8 mouse cellular contexts compared by ENCODE assay signal in genomic region chr13:41113940-41114339, GRCm38 (mm10). TPM values are rescaled to one million over a fixed set of nuclear protein-coding genes. Genes with fewer than 3 reads are reported as not detected.
DNase-seq lines count a peak whose midpoint lies in the region; ATAC-seq lines count a peak whose summit lies in the region.

Sycp2l (plus strand) TSS chr13:41114307.

- H3K4me2 ChIP-seq in kidney, embryonic 16.5 days (replicated peaks; ENCODE audit: low read depth, low read length) = peak within 1 kb of the TSS; percentile 39
- peak within 1 kb of the TSS; percentile 44 for H3K4me2 ChIP-seq in embryonic facial prominence, embryonic 13.5 days
- H3K4me2 ChIP-seq in intestine, embryonic 15.5 days (replicated peaks) = peak within 1 kb of the TSS; percentile 57
- H3K4me2 ChIP-seq in midbrain, embryonic 16.5 days (ENCODE audit: low read length) = peak within 1 kb of the TSS; percentile 25

- no peaks in the 10 kb centered on the region for H3K36me3 ChIP-seq in kidney, embryonic 16.5 days (ENCODE audit: insufficient read depth, low read length)
- no peaks in the 10 kb centered on the region for H3K36me3 ChIP-seq in embryonic facial prominence, embryonic 13.5 days
- H3K36me3 ChIP-seq in intestine, embryonic 15.5 days = no peaks in the 10 kb centered on the region
- no peaks in the 10 kb centered on the region for H3K36me3 ChIP-seq in midbrain, embryonic 16.5 days (ENCODE audit: control insufficient read depth, insufficient read depth, low read length)

- peak within 1 kb of the TSS; percentile 28 for H3K4me3 ChIP-seq in kidney, embryonic 16.5 days (ENCODE audit: low read length)
- H3K4me3 ChIP-seq in embryonic facial prominence, embryonic 13.5 days = peak within 1 kb of the TSS; percentile 19
- H3K4me3 ChIP-seq in intestine, embryonic 15.5 days (replicated peaks) = peak within 1 kb of the TSS; percentile 28
- no peak within 1 kb of the TSS for H3K4me3 ChIP-seq in midbrain, embryonic 16.5 days (ENCODE audit: low read depth, low read length)

- H3K9ac ChIP-seq in kidney, embryonic 16.5 days (replicated peaks; ENCODE audit: low read length) = no peak within 1 kb of the TSS
- H3K9ac ChIP-seq in embryonic facial prominence, embryonic 13.5 days = no peak within 1 kb of the TSS
- no peak within 1 kb of the TSS for H3K9ac ChIP-seq in intestine, embryonic 15.5 days
- no peak within 1 kb of the TSS for H3K9ac ChIP-seq in midbrain, embryonic 16.5 days (ENCODE audit: low read depth, low read length)

- no peaks in the 10 kb centered on the region for H3K9me3 ChIP-seq in kidney, embryonic 16.5 days (ENCODE audit: low read length)
- no peaks in the 10 kb centered on the region for H3K9me3 ChIP-seq in embryonic facial prominence, embryonic 13.5 days
- no peaks in the 10 kb centered on the region for H3K9me3 ChIP-seq in intestine, embryonic 15.5 days
- no peaks in the 10 kb centered on the region for H3K9me3 ChIP-seq in midbrain, embryonic 16.5 days (replicated peaks; ENCODE audit: control insufficient read depth, low read length, poor library complexity, severe bottlenecking)

- no peaks in the 10 kb centered on the region for H3K4me1 ChIP-seq in kidney, embryonic 16.5 days (ENCODE audit: insufficient read depth, low read length)
- peaks cover under 1% of the 10 kb centered on the region for H3K4me1 ChIP-seq in embryonic facial prominence, embryonic 13.5 days
- H3K4me1 ChIP-seq in intestine, embryonic 15.5 days (replicated peaks) = no peaks in the 10 kb centered on the region
- no peaks in the 10 kb centered on the region for H3K4me1 ChIP-seq in midbrain, embryonic 16.5 days (ENCODE audit: control insufficient read depth, insufficient read depth, low read length)

- peaks cover 15% of the 10 kb centered on the region for H3K27me3 ChIP-seq in kidney, embryonic 16.5 days (ENCODE audit: insufficient read depth, low read length)
- peaks cover 49% of the 10 kb centered on the region for H3K27me3 ChIP-seq in embryonic facial prominence, embryonic 13.5 days
- H3K27me3 ChIP-seq in intestine, embryonic 15.5 days (replicated peaks) = 0 out of 2 replicates have a peak, but pooled peaks cover 4% of the 10 kb centered on the region
- H3K27me3 ChIP-seq in midbrain, embryonic 16.5 days (ENCODE audit: control insufficient read depth, insufficient read depth, low read depth, low read length) = peaks cover 3% of the 10 kb centered on the region

- no peak for DNase-seq in kidney, adult 11 months
- DNase-seq in urinary bladder, postnatal 25 days (ENCODE audit: low spot score) = no peak
- no peak for DNase-seq in thymus, postnatal 25 days
- DNase-seq in adrenal gland, adult (ENCODE audit: inconsistent age in 2 of 2, low spot score in 1 of 2) = no peak

- ATAC-seq in kidney, embryonic 16.5 days (ENCODE audit: low FRiP score, low TSS enrichment) = no peak
- no peak for ATAC-seq in embryonic facial prominence, embryonic 13.5 days (ENCODE audit: insufficient number of reproducible peaks, insufficient read depth, low FRiP score, low TSS enrichment, low read depth)
- ATAC-seq in intestine, embryonic 15.5 days = peak; percentile 78
- ATAC-seq in midbrain, embryonic 16.5 days = no peak

- WGBS in kidney, embryonic 16.5 days = 16% methylated on average over 14 of the region's 14 CpGs
- 23% methylated on average over 14 of the region's 14 CpGs for WGBS in embryonic facial prominence, embryonic 13.5 days
- 27% methylated on average over 14 of the region's 14 CpGs for WGBS in intestine, embryonic 15.5 days
- 30% methylated on average over 14 of the region's 14 CpGs for WGBS in midbrain, embryonic 16.5 days

- no peak within 1 kb of the TSS for H3K27ac ChIP-seq in kidney, embryonic 16.5 days (ENCODE audit: low read length)
- no peak within 1 kb of the TSS for H3K27ac ChIP-seq in embryonic facial prominence, embryonic 13.5 days
- no peak within 1 kb of the TSS for H3K27ac ChIP-seq in intestine, embryonic 15.5 days
- H3K27ac ChIP-seq in midbrain, embryonic 16.5 days (ENCODE audit: low read length) = no peak within 1 kb of the TSS

RNA-seq across cellular contexts. Expression of gene Sycp2l, which starts in this region (rescaled TPM):
- polyA plus RNA-seq in kidney, embryonic 16.5 days (2015; fragmentation: Nextera tagmentation; extraction: Ambion mirVana) = not detected in 2 replicates
- polyA plus RNA-seq in embryonic facial prominence, embryonic 13.5 days (2015; fragmentation: Nextera tagmentation; extraction: Ambion mirVana) = 0.11 TPM in 1 of 2 replicates, not detected in the other
- polyA plus RNA-seq in intestine, embryonic 15.5 days (2015; fragmentation: Nextera tagmentation; extraction: Ambion mirVana) = 0.13 and 0.23 TPM in 2 replicates
- 0.07 TPM in 1 of 2 replicates, not detected in the other for polyA plus RNA-seq in midbrain, embryonic 16.5 days (2015; fragmentation: Nextera tagmentation; extraction: Ambion mirVana)

Comparison
In these comparisons a context has a peak if more than half of its experiments do, and no peak if none do; other contexts are left out.
1. Peak in ATAC-seq, H3K4me3 ChIP-seq and H3K4me2 ChIP-seq in intestine, embryonic 15.5 days; RNA of the gene not detected or under 1 TPM.